ENCODE assay signal across 8 mouse cellular contexts in genomic region chr6:149188041-149188924, GRCm38 (mm10). TPM values are rescaled to one million over a fixed set of nuclear protein-coding genes. Genes with fewer than 3 reads are reported as not detected.
A peak's percentile ranks its signal among the peaks of the same experiment; 100 is the strongest.
DNase-seq lines count a peak whose midpoint lies in the region; ATAC-seq lines count a peak whose summit lies in the region.

Gene Amn1, minus strand, starts transcription at chr6:149188712.

- DNase-seq in MEL-GATA-1-ER (ENCODE audit: extremely low read depth, low read depth), result peak; percentile 96
- peak; percentile 91 for DNase-seq in cerebellum, adult 8-10 months
- peak; percentile 98 for DNase-seq in forelimb bud, embryonic 11.5 days (ENCODE audit: low read depth, low spot score)
- DNase-seq in layer of hippocampus, adult 9-10 months (ENCODE audit: low spot score), result peak; percentile 94
- DNase-seq in ovary, postnatal 10 days (ENCODE audit: low spot score), result peak; percentile 87
- peak; percentile 93 to 94 for DNase-seq in thymus, postnatal 10 days (ENCODE audit: low spot score in 2 of 2)

- ATAC-seq in hematopoietic stem cell, adult 5-6 weeks (replicated peaks in 1 of 2; ENCODE audit: insufficient read depth in 1 of 2, low FRiP score in 2 of 2, low TSS enrichment in 1 of 2, low read depth in 1 of 2, poor library complexity in 2 of 2, severe bottlenecking in 2 of 2), result peak; percentile 94 to 95
- peak; percentile 99 for ATAC-seq in lung, embryonic 16.5 days (ENCODE audit: low read depth)

- peak within 1 kb of the TSS; percentile 99 for H3K9ac ChIP-seq in lung, embryonic 16.5 days (ENCODE audit: low read length)

- no peaks in the 10 kb centered on the region; the same call in 1 of the 2 replicates for H3K9me3 ChIP-seq in lung, embryonic 16.5 days (ENCODE audit: control insufficient read depth, low read length)

- under 1% methylated on average over 34 of the region's 34 CpGs for WGBS in lung, embryonic 16.5 days

- H3K27ac ChIP-seq in lung, embryonic 16.5 days (ENCODE audit: low read length), result peak within 1 kb of the TSS; percentile 98

- H3K36me3 ChIP-seq in lung, embryonic 16.5 days (ENCODE audit: control insufficient read depth, insufficient read depth, low read length), result peaks cover 5% of the 10 kb centered on the region

- no peaks in the 10 kb centered on the region for H3K27me3 ChIP-seq in lung, embryonic 16.5 days (ENCODE audit: control insufficient read depth, insufficient read depth, low read depth, low read length)

- H3K4me3 ChIP-seq in lung, embryonic 16.5 days (ENCODE audit: low read length), result peak within 1 kb of the TSS; percentile 94

- peak within 1 kb of the TSS; percentile 70 for H3K4me2 ChIP-seq in lung, embryonic 16.5 days (ENCODE audit: low read depth, low read length)

- H3K4me1 ChIP-seq in lung, embryonic 16.5 days (replicated peaks; ENCODE audit: control insufficient read depth, insufficient read depth, low read length), result peaks cover 10% of the 10 kb centered on the region

RNA-seq across cellular contexts. Expression of gene Amn1, which starts in this region (rescaled TPM):
- total RNA-seq in hematopoietic stem cell, adult 5-6 weeks (2017), result 13.0 and 16.0 TPM in 2 replicates
- polyA plus RNA-seq in lung, embryonic 16.5 days (2015; fragmentation: Nextera tagmentation; extraction: Ambion mirVana), result 25.9 and 34.5 TPM in 2 replicates

Comparison
In these comparisons a context has a peak if more than half of its experiments do, and no peak if none do; other contexts are left out.
1. Peak in every context shown above with its lines: DNase-seq, ATAC-seq, H3K4me3 ChIP-seq and H3K27ac ChIP-seq.